Mouse (Mus musculus) forebrain, embryonic 11.5 days (tissue): ENCODE measurements around the gene Sdhc. TPM values are rescaled to one million over a fixed set of nuclear protein-coding genes. Genes with fewer than 3 reads are reported as not detected.

ENCODE experiments used
- ATAC-seq: fragments of 200-750 bp; cut with Nextera tagmentation; replicated peaks from 2 replicates; pipeline ENCODE4 v1.8.0; 2017; ENCODE audit warnings: moderate TSS enrichment; ENCODE audit not compliant: low FRiP score
- DNase-seq: peaks from one replicate; pipeline ENCODE4 v3.0.0-alpha.2; 2017; ENCODE audit warnings: low spot score
- H3K27ac ChIP-seq: fragments of 300-500 bp; sonication (generic); 2 replicates; pipeline ENCODE4 v1.5.1; 2014; ENCODE audit warnings: low read depth, low read length
- H3K27me3 ChIP-seq: fragments of 300-500 bp; sonication (generic); 2 replicates; pipeline ENCODE4 v1.6.1; 2014; ENCODE audit warnings: mild to moderate bottlenecking, low read length, mixed read lengths; ENCODE audit not compliant: control insufficient read depth, insufficient read depth
- H3K36me3 ChIP-seq: fragments of 300-500 bp; sonication (generic); 2 replicates; pipeline ENCODE4 v1.6.1; 2014; ENCODE audit warnings: mild to moderate bottlenecking, low read length, moderate library complexity, mixed read lengths; ENCODE audit not compliant: control insufficient read depth, insufficient read depth
- H3K4me1 ChIP-seq: fragments of 300-500 bp; sonication (generic); replicated peaks from 2 replicates; pipeline ENCODE4 v1.6.1; 2014; ENCODE audit warnings: low read length, mixed read lengths; ENCODE audit not compliant: control insufficient read depth, insufficient read depth
- H3K4me2 ChIP-seq: fragments of 300-500 bp; sonication (generic); 2 replicates; pipeline ENCODE4 v1.6.1; 2014; ENCODE audit warnings: low read depth, mild to moderate bottlenecking, low read length, moderate library complexity, mixed read lengths; ENCODE audit not compliant: severe bottlenecking
- H3K4me3 ChIP-seq: fragments of 300-500 bp; sonication (generic); 2 replicates; pipeline ENCODE4 v1.5.1; 2014; ENCODE audit warnings: low read depth, low read length
- H3K9ac ChIP-seq: fragments of 300-500 bp; sonication (generic); 2 replicates; pipeline ENCODE4 v1.6.1; 2014; ENCODE audit warnings: low read length
- H3K9me3 ChIP-seq: fragments of 300-500 bp; sonication (generic); 2 replicates; pipeline ENCODE4 v1.6.1; 2016; ENCODE audit warnings: low read length, mixed read lengths; ENCODE audit not compliant: control insufficient read depth
- WGBS: fragments of 180-500 bp; shearing (Covaris S2); extraction: QIAGEN DNeasy Blood & Tissue Kit; methylation state at CpG from one replicate; pipeline ENCODE4 v1.1.7; 2014; 5-methylcytosine and 5-hydroxymethylcytosine counted together
- polyA plus RNA-seq: library from polyadenylated mRNA; unstranded; fragments of >200 nt; fragmentation: Nextera tagmentation; extraction: Ambion mirVana; gene quantifications from 2 replicates; pipeline ENCODE4 v1.2.1, GENCODE M21; 2014

Gene Sdhc
- polyA plus RNA-seq, 1 experiment from 2014 or later, result 272 TPM

DNA sequence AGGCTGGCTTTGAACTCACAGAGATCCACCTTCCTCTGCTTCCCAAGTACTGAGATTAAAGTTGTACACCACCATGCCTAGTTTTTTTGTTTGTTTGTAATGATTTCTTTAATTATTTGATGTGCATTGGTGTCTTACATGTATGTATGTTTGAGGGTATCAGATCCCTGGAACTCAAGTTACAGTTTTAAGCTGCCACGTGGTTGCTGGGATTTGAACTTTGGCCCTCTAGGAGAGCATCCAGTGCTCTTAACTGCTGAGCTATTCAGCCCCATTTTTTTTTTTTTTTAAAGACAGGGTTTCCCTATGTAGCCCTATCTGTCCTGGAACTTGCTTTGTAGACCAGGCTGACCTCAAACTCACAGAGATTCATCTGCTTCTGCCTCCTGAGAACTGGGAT lies 19.4 kb downstream of the Sdhc start:
- Histone ChIP-seq H3K4me3 (no peak overlapping the region), H3K9ac (no peak overlapping the region), H3K9me3 (no peaks in the 10 kb centered on the region), H3K4me1 (no peaks in the 10 kb centered on the region), H3K4me2 (no peak overlapping the region), H3K36me3 (peaks cover 3% of the 10 kb centered on the region; the same call in 1 of the 2 replicates), H3K27me3 (no peaks in the 10 kb centered on the region), H3K27ac (no peak overlapping the region)
- ATAC-seq (no peak), DNase-seq (no peak)
- WGBS, result 63% methylated on average over 1 of the region's 1 CpGs

- Histone ChIP-seq H3K4me3 (no peak overlapping the region), H3K27me3 (no peaks in the 10 kb centered on the region), H3K9me3 (no peaks in the 10 kb centered on the region), H3K9ac (no peak overlapping the region), H3K4me1 (no peaks in the 10 kb centered on the region), H3K27ac (no peak overlapping the region), H3K36me3 (peaks cover 3% of the 10 kb centered on the region; the same call in 1 of the 2 replicates), H3K4me2 (no peak overlapping the region)
- ATAC-seq, result no peak
- no peak for DNase-seq
- WGBS, result 57% methylated on average over 7 of the region's 7 CpGs
These were observed 21.2 kb downstream of the Sdhc start for GRCm38 (mm10) chr1:171129251-171129650.

DNA sequence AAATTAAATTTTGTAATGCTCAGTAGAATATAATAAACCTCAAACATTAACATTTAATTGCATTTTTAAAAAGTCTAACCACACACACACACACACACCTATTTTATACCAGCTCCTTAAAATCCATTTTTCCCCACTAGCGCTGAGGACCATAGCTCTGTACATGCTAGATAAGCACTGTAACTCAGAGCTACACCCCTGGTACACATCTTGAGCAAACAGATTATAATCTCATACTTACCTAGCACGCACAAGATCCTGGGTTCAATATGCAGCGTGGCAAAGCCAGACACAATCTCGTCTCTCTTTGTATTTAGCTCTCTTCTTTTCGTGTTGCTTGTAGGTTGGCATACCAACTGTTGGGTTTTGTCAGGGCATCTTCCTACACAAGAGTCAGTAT lies 26.0 kb downstream of the Sdhc start:
- 92% methylated on average over 5 of the region's 5 CpGs for WGBS
- Histone ChIP-seq H3K27ac (no peak overlapping the region), H3K4me3 (no peak overlapping the region), H3K27me3 (no peaks in the 10 kb centered on the region), H3K4me2 (no peak overlapping the region), H3K36me3 (no peaks in the 10 kb centered on the region), H3K9me3 (no peaks in the 10 kb centered on the region), H3K9ac (no peak overlapping the region), H3K4me1 (no peaks in the 10 kb centered on the region)
- DNase-seq (no peak), ATAC-seq (no peak)

GRCm38 (mm10) chr1:171122932-171123331 lies 27.5 kb downstream of the Sdhc start:
- H3K9ac ChIP-seq, result no peak overlapping the region
- H3K27ac ChIP-seq, result no peak overlapping the region
- H3K4me2 ChIP-seq, result no peak overlapping the region
- 45% methylated on average over 7 of the region's 7 CpGs for WGBS
- H3K4me1 ChIP-seq, result no peaks in the 10 kb centered on the region
- no peaks in the 10 kb centered on the region for H3K36me3 ChIP-seq
- DNase-seq (no peak), ATAC-seq (no peak)
- no peak overlapping the region for H3K4me3 ChIP-seq
- H3K9me3 ChIP-seq, result no peaks in the 10 kb centered on the region
- no peaks in the 10 kb centered on the region for H3K27me3 ChIP-seq

DNA sequence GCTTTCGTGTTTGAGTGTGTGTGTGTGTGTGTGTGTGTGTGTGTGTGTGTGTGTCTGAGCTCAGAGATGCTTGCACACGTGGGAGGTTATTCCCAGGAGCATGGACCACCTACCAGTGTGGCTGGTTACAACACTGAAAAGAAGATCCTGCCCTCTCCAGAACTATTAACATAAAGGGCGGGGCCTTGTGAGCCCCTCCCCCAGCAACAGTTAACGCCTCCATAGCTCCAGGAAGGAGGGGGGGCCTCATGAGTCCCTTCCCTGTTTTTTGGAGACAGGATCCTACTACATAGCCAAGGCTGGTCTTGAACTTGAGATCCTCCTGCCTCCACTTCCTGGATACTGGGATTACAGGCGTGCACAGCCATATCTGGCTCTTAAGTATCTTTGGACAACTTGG lies 28.6 kb downstream of the Sdhc start:
- WGBS, result 50% methylated on average over 5 of the region's 5 CpGs
- H3K27me3 ChIP-seq, result no peaks in the 10 kb centered on the region
- no peak overlapping the region for H3K27ac ChIP-seq
- no peak overlapping the region for H3K4me3 ChIP-seq
- H3K4me2 ChIP-seq, result no peak overlapping the region
- H3K36me3 ChIP-seq, result no peaks in the 10 kb centered on the region
- 0 out of 2 replicates have a peak, but pooled peaks have one; percentile 19 for ATAC-seq
- DNase-seq, result no peak
- H3K9ac ChIP-seq, result no peak overlapping the region
- no peaks in the 10 kb centered on the region for H3K9me3 ChIP-seq
- H3K4me1 ChIP-seq, result no peaks in the 10 kb centered on the region

DNA sequence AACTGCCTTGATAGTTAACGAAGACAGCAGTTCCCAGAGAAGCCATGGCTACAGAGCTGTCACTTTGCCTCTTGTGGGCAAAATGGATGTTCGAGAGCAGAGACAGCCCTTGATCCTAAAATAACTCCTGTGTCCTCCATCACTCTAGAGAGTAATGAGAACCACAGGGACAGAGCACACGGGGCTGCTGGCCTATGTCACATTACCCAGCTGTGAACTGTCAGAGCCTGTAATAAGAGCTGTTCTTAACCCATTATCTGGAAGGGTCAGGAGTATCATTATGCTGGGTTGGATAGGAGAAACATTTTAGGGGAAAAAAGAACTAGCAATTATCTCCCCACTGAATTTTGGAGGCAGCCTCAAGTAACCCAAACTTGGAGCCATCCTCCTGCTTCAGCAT lies 29.5 kb downstream of the Sdhc start:
- Histone ChIP-seq H3K36me3 (no peaks in the 10 kb centered on the region), H3K27ac (no peak overlapping the region), H3K4me2 (no peak overlapping the region), H3K4me1 (no peaks in the 10 kb centered on the region), H3K9me3 (no peaks in the 10 kb centered on the region), H3K27me3 (no peaks in the 10 kb centered on the region), H3K4me3 (no peak overlapping the region), H3K9ac (no peak overlapping the region)
- WGBS, result 65% methylated on average over 3 of the region's 3 CpGs
- no peak for ATAC-seq
- DNase-seq, result no peak

- DNase-seq (no peak), ATAC-seq (no peak)
- WGBS, result 88% methylated on average over 14 of the region's 14 CpGs
- H3K36me3 ChIP-seq, result no peaks in the 10 kb centered on the region
- no peaks in the 10 kb centered on the region for H3K9me3 ChIP-seq
- no peak overlapping the region for H3K9ac ChIP-seq
- no peak overlapping the region for H3K4me2 ChIP-seq
- no peaks in the 10 kb centered on the region for H3K27me3 ChIP-seq
- H3K27ac ChIP-seq, result no peak overlapping the region
- no peak overlapping the region for H3K4me3 ChIP-seq
- H3K4me1 ChIP-seq, result no peaks in the 10 kb centered on the region
These were observed 31.0 kb downstream of the Sdhc start for GRCm38 (mm10) chr1:171119405-171119804.

DNA sequence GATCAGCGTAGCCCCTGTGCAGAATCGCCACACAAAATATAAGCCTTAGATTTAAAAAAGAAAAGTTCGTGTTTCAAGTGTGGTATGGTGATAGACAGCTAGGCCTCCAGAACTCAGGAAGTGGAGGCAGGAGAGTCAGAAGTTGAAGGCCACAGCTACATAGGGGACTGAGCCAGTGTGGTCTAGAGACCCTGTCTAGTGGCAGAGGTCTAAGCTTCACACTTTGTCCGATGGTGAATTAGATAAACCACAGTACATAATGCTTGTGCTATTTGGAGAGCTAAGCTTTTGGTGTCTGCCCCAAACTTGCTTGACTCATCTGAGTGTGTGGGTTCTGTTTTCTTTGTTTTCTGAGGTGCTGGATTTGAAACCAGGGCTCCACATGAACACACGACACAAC lies 31.4 kb downstream of the Sdhc start:
- whole genome bisulfite sequencing, result 90% methylated on average over 5 of the region's 5 CpGs
- H3K27ac ChIP-seq, result no peak overlapping the region
- no peak overlapping the region for H3K4me2 ChIP-seq
- H3K27me3 ChIP-seq, result no peaks in the 10 kb centered on the region
- no peak overlapping the region for H3K4me3 ChIP-seq
- DNase-seq, result no peak
- ATAC-seq, result no peak
- no peak overlapping the region for H3K9ac ChIP-seq
- H3K9me3 ChIP-seq, result no peaks in the 10 kb centered on the region
- H3K4me1 ChIP-seq, result no peaks in the 10 kb centered on the region
- no peaks in the 10 kb centered on the region for H3K36me3 ChIP-seq

- H3K36me3 ChIP-seq, result no peaks in the 10 kb centered on the region
- H3K4me3 ChIP-seq, result no peak overlapping the region
- no peaks in the 10 kb centered on the region for H3K27me3 ChIP-seq
- no peaks in the 10 kb centered on the region for H3K9me3 ChIP-seq
- H3K9ac ChIP-seq, result no peak overlapping the region
- no peak overlapping the region for H3K27ac ChIP-seq
- WGBS, result 12% methylated on average over 4 of the region's 4 CpGs
- H3K4me2 ChIP-seq, result no peak overlapping the region
- no peaks in the 10 kb centered on the region for H3K4me1 ChIP-seq
- DNase-seq (no peak), ATAC-seq (no peak)
These were observed 32.1 kb downstream of the Sdhc start for GRCm38 (mm10) chr1:171118269-171118684.
